Mouse (Mus musculus) mesoderm, embryonic 11.5 days (tissue): ENCODE measurements around the gene Vsnl1.

Experiments used
- DNase-seq: peaks from one replicate; pipeline ENCODE4 v3.0.0-alpha.2; 2012; ENCODE audit warnings: low read depth, low spot score

The Vsnl1 gene

DNA sequence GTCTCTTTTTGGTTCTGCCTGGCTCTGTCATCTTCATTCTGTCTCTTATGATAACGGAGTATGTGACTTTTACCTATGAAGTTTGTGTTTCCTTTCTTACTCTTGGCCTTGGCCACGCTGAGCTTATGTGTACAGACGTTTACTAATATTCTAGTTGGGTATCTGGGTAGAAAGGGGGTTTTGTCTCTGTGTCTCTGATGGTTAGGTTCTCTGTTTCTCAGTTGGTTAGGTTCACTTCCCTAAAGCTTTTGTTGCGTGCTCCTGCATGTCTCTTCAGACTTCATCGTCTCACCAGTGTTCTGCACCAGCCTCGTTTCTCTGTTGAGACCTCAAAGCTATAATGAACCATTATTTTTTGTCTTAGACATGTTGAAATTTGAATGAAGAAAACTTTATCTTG lies 159.2 kb downstream of the Vsnl1 start:
- no peak for DNase-seq

DNA sequence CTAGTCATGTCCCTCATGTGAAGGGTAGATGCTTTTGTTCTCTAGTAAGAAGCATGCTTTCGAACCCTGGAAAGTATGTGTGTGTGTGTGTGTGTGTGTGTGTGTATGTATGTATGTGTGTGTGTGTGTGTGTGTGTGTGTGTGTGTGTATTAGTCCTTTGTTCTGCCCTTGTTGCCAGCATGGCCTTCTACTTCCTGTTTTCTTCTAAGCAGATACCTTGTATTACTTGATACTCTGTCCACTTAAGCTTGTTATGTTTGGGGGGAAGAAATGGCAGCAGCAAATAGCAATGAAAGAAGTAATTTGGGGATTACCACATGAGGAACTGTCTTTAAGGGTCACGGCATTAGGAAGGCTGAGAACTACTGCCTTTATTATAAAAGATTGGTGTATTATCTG lies 159.8 kb downstream of the Vsnl1 start:
- DNase-seq: no peak
